Mouse (Mus musculus): Measurements from ENCODE around the gene Ilf2.

The Ilf2 gene

GRCm38 (mm10) chr3:90508950-90509746 lies 33.2 kb downstream of the Ilf2 start, which contains the start of gene Chtop:
TSS of gene Chtop (minus strand) at chr3:90509498.
- DNase-seq (ENCODE audit: low spot score in 2 of 2), result peak; percentile 99

- no peak for DNase-seq (ENCODE audit: low spot score in 2 of 2)
These were observed 33.8 kb downstream of the Ilf2 start for GRCm38 (mm10) chr3:90509747-90510123.

GRCm38 (mm10) chr3:90512276-90512675 lies 36.4 kb downstream of the Ilf2 start:
- DNase-seq (ENCODE audit: low spot score in 2 of 2), result no peak

GRCm38 (mm10) chr3:90512948-90513642 lies 37.2 kb downstream of the Ilf2 start:
- DNase-seq (ENCODE audit: low spot score in 2 of 2), result no peak

GRCm38 (mm10) chr3:90513796-90514590 lies 38.1 kb downstream of the Ilf2 start, which contains the start of the genes S100a1 and S100a13:
TSS of gene S100a1 (minus strand) at chr3:90514392.
TSS of gene S100a13 (plus strand) at chr3:90514435.
- peak; percentile 87 to 89 for DNase-seq (ENCODE audit: low spot score in 2 of 2)

GRCm38 (mm10) chr3:90514691-90515090 lies 38.8 kb downstream of the Ilf2 start:
- DNase-seq (ENCODE audit: low spot score in 2 of 2), result peak; percentile 80 to 81

GRCm38 (mm10) chr3:90515242-90515641 lies 39.3 kb downstream of the Ilf2 start:
- peak; percentile 54 to 65 for DNase-seq (ENCODE audit: low spot score in 2 of 2)

GRCm38 (mm10) chr3:90515789-90516188 lies 39.9 kb downstream of the Ilf2 start:
- no peak for DNase-seq (ENCODE audit: low spot score in 2 of 2)

- no peak for DNase-seq (ENCODE audit: low spot score in 2 of 2)
These were observed 41.8 kb downstream of the Ilf2 start for GRCm38 (mm10) chr3:90517711-90518110.

GRCm38 (mm10) chr3:90525421-90525820 lies 49.5 kb downstream of the Ilf2 start:
- peak; percentile 76 to 79 for DNase-seq (ENCODE audit: low spot score in 2 of 2)

GRCm38 (mm10) chr3:90526076-90526475 lies 50.1 kb downstream of the Ilf2 start:
- no peak for DNase-seq (ENCODE audit: low spot score in 2 of 2)

GRCm38 (mm10) chr3:90526580-90526979 lies 50.7 kb downstream of the Ilf2 start, which contains the start of gene S100a14:
TSS of gene S100a14 (plus strand) at chr3:90526856.
- no peak for DNase-seq (ENCODE audit: low spot score in 2 of 2)

GRCm38 (mm10) chr3:90527291-90527873 lies 51.5 kb downstream of the Ilf2 start:
- no peak for DNase-seq (ENCODE audit: low spot score in 2 of 2)

- DNase-seq (ENCODE audit: low spot score in 2 of 2), result no peak
These were observed 55.8 kb downstream of the Ilf2 start for GRCm38 (mm10) chr3:90531713-90532112.

GRCm38 (mm10) chr3:90535446-90535845 lies 59.5 kb downstream of the Ilf2 start:
- no peak for DNase-seq (ENCODE audit: low spot score in 2 of 2)

- peak; percentile 89 for DNase-seq (ENCODE audit: low spot score in 2 of 2)
These were observed 61.4 kb downstream of the Ilf2 start, which contains the start of gene S100a16 for GRCm38 (mm10) chr3:90537141-90537904. TSS of gene S100a16 (plus strand) at chr3:90537254.

GRCm38 (mm10) chr3:90537905-90538296 lies 62.0 kb downstream of the Ilf2 start:
- DNase-seq (ENCODE audit: low spot score in 2 of 2), result no peak
